Mouse (Mus musculus) forebrain, postnatal 0 days (tissue): ENCODE measurements around the gene Gm11168. TPM values are rescaled to one million over a fixed set of nuclear protein-coding genes. Genes with fewer than 3 reads are reported as not detected.
A peak's percentile ranks its signal among the peaks of the same experiment; 100 is the strongest.
"Not testable (repeated sequence)": the region's sequence is repeated elsewhere in the genome, so short reads cannot be mapped to it uniquely, and the experiment has no call there.

Experiments used
- ATAC-seq: fragments of 200-750 bp; cut with Nextera tagmentation; 2 replicates; pipeline ENCODE4 v1.8.0; 2017; ENCODE audit warnings: mild to moderate bottlenecking, moderate library complexity
- DNase-seq: peaks from one replicate; pipeline ENCODE4 v3.0.0-alpha.2; 2015
- H3K27ac ChIP-seq: fragments of 300-500 bp; sonication (generic); 2 replicates; pipeline ENCODE4 v1.5.1; 2014; ENCODE audit warnings: low read depth, mild to moderate bottlenecking, antibody characterized with exemption, low read length, moderate library complexity, mixed read lengths
- H3K27me3 ChIP-seq: fragments of 300-500 bp; sonication (generic); 2 replicates; pipeline ENCODE4 v1.6.1; 2014; ENCODE audit warnings: mild to moderate bottlenecking, low read length, mixed read lengths; ENCODE audit not compliant: insufficient read depth
- H3K36me3 ChIP-seq: fragments of 300-500 bp; sonication (generic); 2 replicates; pipeline ENCODE4 v1.6.1; 2014; ENCODE audit warnings: mild to moderate bottlenecking, moderate library complexity; ENCODE audit not compliant: insufficient read depth
- H3K4me1 ChIP-seq: fragments of 300-500 bp; sonication (generic); 2 replicates; pipeline ENCODE4 v1.6.1; 2014; ENCODE audit warnings: antibody characterized with exemption; ENCODE audit not compliant: insufficient read depth
- H3K4me2 ChIP-seq: fragments of 300-500 bp; sonication (generic); 2 replicates; pipeline ENCODE4 v1.6.1; 2014; ENCODE audit warnings: low read depth, mild to moderate bottlenecking, moderate library complexity
- H3K4me3 ChIP-seq: fragments of 300-500 bp; sonication (generic); 2 replicates; pipeline ENCODE4 v1.5.1; 2014; ENCODE audit warnings: low read depth, low read length, mixed read lengths
- H3K9ac ChIP-seq: fragments of 300-500 bp; sonication (generic); 2 replicates; pipeline ENCODE4 v1.6.1; 2014; ENCODE audit warnings: mild to moderate bottlenecking
- H3K9me3 ChIP-seq: fragments of 300-500 bp; sonication (generic); 2 replicates; pipeline ENCODE4 v1.6.1; 2016; ENCODE audit warnings: low read length
- WGBS: fragments of 180-500 bp; shearing (Covaris S2); extraction: QIAGEN DNeasy Blood & Tissue Kit; methylation state at CpG from one replicate; pipeline ENCODE4 v1.1.7; 2014; 5-methylcytosine and 5-hydroxymethylcytosine counted together
- polyA plus RNA-seq: library from polyadenylated mRNA; unstranded; fragments of >200 nt; fragmentation: Nextera tagmentation; extraction: Ambion mirVana; gene quantifications from 2 replicates; pipeline ENCODE4 v1.2.1, GENCODE M21; 2015
- total RNA-seq: library from RNA; depleted of rRNA; stranded (reverse); fragments of >200 nt; gene quantifications from 2 replicates; pipeline ENCODE4 v1.2.3, GENCODE M21; 2014; rRNA removed

Gm11168 gene
- total RNA-seq (not detected in 2 replicates), polyA plus RNA-seq (not detected in 2 replicates)

GRCm38 (mm10) chr9:3002794-3003396 is at the start of gene Gm11168:
Gene Gm11168 (plus strand): TSS chr9:3003346.
- not testable (repeated sequence) for H3K4me3 ChIP-seq, H3K27me3 ChIP-seq, H3K4me1 ChIP-seq, H3K27ac ChIP-seq, H3K9me3 ChIP-seq, H3K4me2 ChIP-seq, H3K9ac ChIP-seq, H3K36me3 ChIP-seq, ATAC-seq, DNase-seq
- WGBS: 65% methylated on average over 6 of the region's 14 CpGs

- not testable (repeated sequence) for H3K27ac ChIP-seq, H3K4me1 ChIP-seq, H3K27me3 ChIP-seq, H3K9ac ChIP-seq, H3K36me3 ChIP-seq, H3K9me3 ChIP-seq, H3K4me2 ChIP-seq, ATAC-seq, H3K4me3 ChIP-seq
- WGBS: 70% methylated on average over 12 of the region's 12 CpGs
- peak; percentile 30 for DNase-seq
Measured at GRCm38 (mm10) chr9:3000445-3000972, 2.6 kb upstream of the Gm11168 start, which contains the start of gene Gm10722. Gene Gm10722 (plus strand): TSS chr9:3000922.

- H3K36me3 ChIP-seq, H3K27ac ChIP-seq, ATAC-seq, H3K4me2 ChIP-seq, H3K9ac ChIP-seq, H3K9me3 ChIP-seq, H3K4me1 ChIP-seq, H3K27me3 ChIP-seq, H3K4me3 ChIP-seq, DNase-seq: not testable (repeated sequence)
- 66% methylated on average over 8 of the region's 8 CpGs for WGBS
Measured at GRCm38 (mm10) chr9:3001006-3001405, 2.1 kb upstream of the Gm11168 start.

- not testable (repeated sequence) for H3K27me3 ChIP-seq, H3K9me3 ChIP-seq, H3K4me2 ChIP-seq, H3K9ac ChIP-seq, H3K36me3 ChIP-seq, H3K4me1 ChIP-seq, H3K4me3 ChIP-seq, H3K27ac ChIP-seq
- 62% methylated on average over 8 of the region's 11 CpGs for WGBS
- DNase-seq (peak; percentile 22), ATAC-seq (peak; percentile 78)
Measured at GRCm38 (mm10) chr9:3001948-3002659, 1.0 kb upstream of the Gm11168 start.

GRCm38 (mm10) chr9:3006179-3006578 is 3.0 kb downstream of the Gm11168 start:
- not testable (repeated sequence) for DNase-seq, ATAC-seq, H3K4me1 ChIP-seq, H3K36me3 ChIP-seq, H3K9ac ChIP-seq, H3K4me3 ChIP-seq, H3K4me2 ChIP-seq, H3K27me3 ChIP-seq, H3K9me3 ChIP-seq, H3K27ac ChIP-seq
- WGBS: 90% methylated on average over 1 of the region's 5 CpGs

GRCm38 (mm10) chr9:3006636-3007035 is 3.5 kb downstream of the Gm11168 start:
- H3K36me3 ChIP-seq, H3K4me1 ChIP-seq, H3K27me3 ChIP-seq, H3K9me3 ChIP-seq, H3K4me2 ChIP-seq, H3K4me3 ChIP-seq, H3K9ac ChIP-seq, DNase-seq, H3K27ac ChIP-seq: not testable (repeated sequence)
- peak; percentile 69 for ATAC-seq
- WGBS: 79% methylated on average over 7 of the region's 8 CpGs

GRCm38 (mm10) chr9:3007272-3007671 is 4.1 kb downstream of the Gm11168 start:
- H3K4me3 ChIP-seq, H3K27ac ChIP-seq, H3K36me3 ChIP-seq, H3K9ac ChIP-seq, H3K4me1 ChIP-seq, ATAC-seq, H3K4me2 ChIP-seq, H3K27me3 ChIP-seq, H3K9me3 ChIP-seq: not testable (repeated sequence)
- 71% methylated on average over 6 of the region's 9 CpGs for WGBS
- DNase-seq: peak; percentile 12

GRCm38 (mm10) chr9:3009331-3009730 is 6.2 kb downstream of the Gm11168 start:
- not testable (repeated sequence) for H3K36me3 ChIP-seq, H3K9ac ChIP-seq, H3K9me3 ChIP-seq, H3K27ac ChIP-seq, H3K4me2 ChIP-seq, H3K4me1 ChIP-seq, H3K27me3 ChIP-seq, H3K4me3 ChIP-seq, DNase-seq
- WGBS: no CpG with 5 or more reads among the region's 5 CpGs
- ATAC-seq: 0 out of 2 replicates have a peak, but pooled peaks have one; percentile 32

GRCm38 (mm10) chr9:3012054-3012621 is 9.0 kb downstream of the Gm11168 start:
- H3K27me3 ChIP-seq, H3K4me2 ChIP-seq, H3K4me3 ChIP-seq, H3K9me3 ChIP-seq, H3K36me3 ChIP-seq, H3K27ac ChIP-seq, ATAC-seq, H3K4me1 ChIP-seq, DNase-seq, H3K9ac ChIP-seq: not testable (repeated sequence)
- WGBS: 95% methylated on average over 2 of the region's 7 CpGs

GRCm38 (mm10) chr9:3012733-3013279 is 9.7 kb downstream of the Gm11168 start, which contains the start of gene Gm10721:
Gene Gm10721 (plus strand): TSS chr9:3013140.
- H3K4me3 ChIP-seq, H3K9ac ChIP-seq, H3K4me1 ChIP-seq, H3K9me3 ChIP-seq, ATAC-seq, H3K4me2 ChIP-seq, H3K36me3 ChIP-seq, DNase-seq, H3K27ac ChIP-seq, H3K27me3 ChIP-seq: not testable (repeated sequence)
- no CpG with 5 or more reads among the region's 11 CpGs for WGBS
